Mouse (Mus musculus): ENCODE results near the gene St13.

The St13 gene

DNA sequence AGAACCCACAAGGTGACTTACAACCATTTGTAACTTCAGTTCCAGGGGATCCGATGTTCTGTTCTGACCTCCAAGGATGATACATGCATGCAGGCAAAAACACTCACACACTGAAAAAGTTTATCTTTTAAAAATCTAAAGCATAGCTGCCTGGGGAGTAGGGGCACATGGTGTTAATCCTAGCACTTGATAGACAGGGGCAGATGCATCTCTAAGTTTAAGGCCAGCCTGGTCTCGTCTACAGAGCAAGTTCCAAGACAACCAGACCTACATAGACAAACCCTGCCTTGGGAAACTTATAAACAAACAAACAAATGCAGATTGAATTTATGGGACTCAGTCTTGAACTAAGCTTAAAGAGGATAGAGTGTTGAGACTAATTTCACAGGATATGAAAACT lies 21.0 kb downstream of the St13 start:
- no peaks in the 10 kb centered on the region for H3K9me3 ChIP-seq (ENCODE audit: low read length)
- peaks cover 99% of the 10 kb centered on the region for H3K36me3 ChIP-seq (ENCODE audit: insufficient read depth, low read length)
- H3K4me3 ChIP-seq (replicated peaks; ENCODE audit: low read length) = no peak overlapping the region
- H3K4me1 ChIP-seq (replicated peaks; ENCODE audit: low read depth, low read length) = peaks cover 10% of the 10 kb centered on the region; the same call in 1 of the 2 replicates
- no peaks in the 10 kb centered on the region for H3K27me3 ChIP-seq (ENCODE audit: insufficient read depth, low read length)
- TF ChIP-seq POU5F1 (IDR thresholded peaks at IDR 0.05; ENCODE audit: borderline replicate concordance, low read length) (no peak), CTCF (conservative IDR thresholded peaks at IDR 0.05; ENCODE audit: low read length) (no peak)

DNA sequence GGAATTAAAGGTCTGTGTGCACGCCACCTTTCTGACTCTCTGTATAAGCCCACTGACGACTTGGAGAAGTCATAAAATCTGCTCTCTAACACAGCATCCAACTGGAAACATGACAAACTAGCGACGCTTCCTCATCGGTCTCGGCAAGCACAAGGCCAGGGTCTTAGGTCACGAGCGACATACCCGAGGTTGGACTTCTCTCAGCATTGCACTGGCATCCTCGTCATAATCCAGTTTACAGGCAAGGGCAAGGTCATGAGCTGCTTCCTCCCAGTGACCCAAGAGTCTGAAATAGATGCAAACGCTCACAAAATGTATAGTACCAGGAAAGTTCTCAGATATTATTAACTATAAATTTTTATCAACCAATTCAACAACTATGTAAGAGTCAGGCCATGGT lies 25.3 kb downstream of the St13 start:
- Histone ChIP-seq H3K27me3 (ENCODE audit: insufficient read depth, low read length) (no peaks in the 10 kb centered on the region), H3K4me1 (replicated peaks; ENCODE audit: low read depth, low read length) (peaks cover 41% of the 10 kb centered on the region), H3K9me3 (ENCODE audit: low read length) (no peaks in the 10 kb centered on the region), H3K4me3 (replicated peaks; ENCODE audit: low read length) (no peak overlapping the region), H3K36me3 (ENCODE audit: insufficient read depth, low read length) (peaks cover 98% of the 10 kb centered on the region)
- no peak for TF ChIP-seq POU5F1 (IDR thresholded peaks at IDR 0.05; ENCODE audit: borderline replicate concordance, low read length)
- no peak for TF ChIP-seq CTCF (conservative IDR thresholded peaks at IDR 0.05; ENCODE audit: low read length)
- TF ChIP-seq NANOG (IDR thresholded peaks at IDR 0.05; ENCODE audit: borderline replicate concordance, low read length) = no peak

DNA sequence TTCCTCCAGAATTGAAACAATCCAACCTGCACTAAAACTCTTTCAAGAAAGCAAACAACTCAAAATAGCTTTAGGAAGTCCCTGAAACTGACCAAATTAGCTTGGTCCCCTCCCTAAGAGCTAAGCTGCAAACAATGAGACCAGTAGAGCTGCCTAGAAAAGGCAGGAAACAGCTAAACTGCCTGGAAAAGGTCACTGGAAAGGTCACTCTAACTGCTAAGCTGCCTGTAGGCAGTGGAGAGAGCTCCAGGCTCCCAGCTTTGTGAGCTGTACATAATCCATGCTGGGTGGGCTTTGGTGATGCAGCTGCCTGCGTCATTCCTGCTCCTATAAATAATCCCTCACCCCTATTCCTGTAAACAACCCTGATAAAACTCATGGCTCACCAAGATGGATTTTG lies 29.5 kb downstream of the St13 start:
- Histone ChIP-seq H3K4me3 (replicated peaks; ENCODE audit: low read length) (no peak overlapping the region), H3K4me1 (replicated peaks; ENCODE audit: low read depth, low read length) (peaks cover 41% of the 10 kb centered on the region), H3K36me3 (ENCODE audit: insufficient read depth, low read length) (peaks cover 98% of the 10 kb centered on the region), H3K9me3 (ENCODE audit: low read length) (no peaks in the 10 kb centered on the region), H3K27me3 (ENCODE audit: insufficient read depth, low read length) (no peaks in the 10 kb centered on the region)
- TF ChIP-seq POU5F1 (IDR thresholded peaks at IDR 0.05; ENCODE audit: borderline replicate concordance, low read length) (no peak), NANOG (IDR thresholded peaks at IDR 0.05; ENCODE audit: borderline replicate concordance, low read length) (no peak), CTCF (conservative IDR thresholded peaks at IDR 0.05; ENCODE audit: low read length) (no peak)

DNA sequence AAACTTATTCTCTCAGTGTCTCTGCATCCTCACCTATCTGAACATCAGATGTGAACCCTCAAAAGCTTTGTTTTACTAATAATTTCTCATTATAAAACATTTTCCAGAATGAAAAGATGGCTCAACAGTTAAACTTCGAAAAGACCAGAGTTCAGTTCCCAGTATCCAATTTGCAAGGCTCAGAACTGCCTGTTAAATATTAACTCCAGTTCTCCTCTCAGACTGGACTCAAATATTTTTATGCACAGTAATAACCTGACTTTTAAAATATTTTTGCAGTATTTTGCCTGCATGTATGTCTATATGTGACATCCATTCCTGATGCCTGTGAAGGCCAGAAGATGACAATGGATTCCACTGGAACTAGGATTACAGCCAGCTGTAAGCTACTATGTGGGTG lies 31.3 kb downstream of the St13 start:
- Histone ChIP-seq H3K4me3 (replicated peaks; ENCODE audit: low read length) (no peak overlapping the region), H3K27me3 (ENCODE audit: insufficient read depth, low read length) (no peaks in the 10 kb centered on the region), H3K36me3 (ENCODE audit: insufficient read depth, low read length) (peaks cover 99% of the 10 kb centered on the region), H3K9me3 (ENCODE audit: low read length) (no peaks in the 10 kb centered on the region), H3K4me1 (replicated peaks; ENCODE audit: low read depth, low read length) (peaks cover 35% of the 10 kb centered on the region)
- TF ChIP-seq POU5F1 (IDR thresholded peaks at IDR 0.05; ENCODE audit: borderline replicate concordance, low read length) (no peak), NANOG (IDR thresholded peaks at IDR 0.05; ENCODE audit: borderline replicate concordance, low read length) (no peak), CTCF (conservative IDR thresholded peaks at IDR 0.05; ENCODE audit: low read length) (no peak)

DNA sequence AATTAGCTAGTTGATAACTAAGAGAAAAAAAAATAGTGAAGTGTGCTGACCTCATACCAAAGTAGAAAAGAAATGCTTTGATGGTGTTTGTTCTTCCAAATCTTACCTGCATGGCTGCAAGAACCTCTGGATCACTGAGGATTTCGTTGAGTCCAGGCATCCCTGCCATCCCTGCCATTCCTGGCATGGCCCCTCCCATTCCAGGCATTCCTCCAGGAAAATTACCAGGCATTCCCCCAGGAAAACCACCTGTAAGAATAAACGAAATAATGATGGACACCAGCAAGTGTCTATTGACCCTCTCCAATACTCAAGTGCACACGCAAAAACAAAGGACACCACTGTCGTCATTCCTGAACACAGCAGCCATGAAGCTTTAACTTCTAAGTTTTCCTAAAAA lies 33.6 kb downstream of the St13 start:
- Histone ChIP-seq H3K27me3 (ENCODE audit: insufficient read depth, low read length) (no peaks in the 10 kb centered on the region), H3K4me1 (replicated peaks; ENCODE audit: low read depth, low read length) (peaks cover 36% of the 10 kb centered on the region), H3K9me3 (ENCODE audit: low read length) (no peaks in the 10 kb centered on the region), H3K4me3 (replicated peaks; ENCODE audit: low read length) (no peak overlapping the region), H3K36me3 (ENCODE audit: insufficient read depth, low read length) (peaks cover 88% of the 10 kb centered on the region)
- TF ChIP-seq POU5F1 (IDR thresholded peaks at IDR 0.05; ENCODE audit: borderline replicate concordance, low read length) (no peak), CTCF (conservative IDR thresholded peaks at IDR 0.05; ENCODE audit: low read length) (no peak), NANOG (IDR thresholded peaks at IDR 0.05; ENCODE audit: borderline replicate concordance, low read length) (no peak)

DNA sequence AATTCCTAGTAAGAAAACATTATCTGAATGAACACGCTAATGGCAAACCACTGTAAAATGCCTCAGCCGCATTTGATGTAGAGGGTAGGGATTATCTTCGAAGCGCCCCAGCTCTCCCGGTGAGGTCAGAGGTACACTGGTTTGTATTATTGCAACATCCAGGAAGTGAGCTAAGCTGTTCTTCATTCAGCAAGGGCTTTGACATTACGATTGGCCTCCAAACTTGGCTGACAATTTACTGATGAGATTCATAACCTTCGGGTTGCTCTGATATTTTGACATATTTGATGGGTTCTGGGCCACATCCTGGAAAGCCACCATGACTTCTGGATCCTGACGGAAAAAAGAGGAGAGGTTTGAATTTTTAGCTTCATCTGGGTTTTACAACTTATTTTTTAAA lies 34.6 kb downstream of the St13 start:
- Histone ChIP-seq H3K4me1 (replicated peaks; ENCODE audit: low read depth, low read length) (peaks cover 31% of the 10 kb centered on the region), H3K27me3 (ENCODE audit: insufficient read depth, low read length) (no peaks in the 10 kb centered on the region), H3K4me3 (replicated peaks; ENCODE audit: low read length) (no peak overlapping the region), H3K9me3 (ENCODE audit: low read length) (no peaks in the 10 kb centered on the region), H3K36me3 (ENCODE audit: insufficient read depth, low read length) (peaks cover 78% of the 10 kb centered on the region)
- no peak for TF ChIP-seq NANOG (IDR thresholded peaks at IDR 0.05; ENCODE audit: borderline replicate concordance, low read length)
- TF ChIP-seq CTCF (conservative IDR thresholded peaks at IDR 0.05; ENCODE audit: low read length) = no peak
- TF ChIP-seq POU5F1 (IDR thresholded peaks at IDR 0.05; ENCODE audit: borderline replicate concordance, low read length) = no peak

DNA sequence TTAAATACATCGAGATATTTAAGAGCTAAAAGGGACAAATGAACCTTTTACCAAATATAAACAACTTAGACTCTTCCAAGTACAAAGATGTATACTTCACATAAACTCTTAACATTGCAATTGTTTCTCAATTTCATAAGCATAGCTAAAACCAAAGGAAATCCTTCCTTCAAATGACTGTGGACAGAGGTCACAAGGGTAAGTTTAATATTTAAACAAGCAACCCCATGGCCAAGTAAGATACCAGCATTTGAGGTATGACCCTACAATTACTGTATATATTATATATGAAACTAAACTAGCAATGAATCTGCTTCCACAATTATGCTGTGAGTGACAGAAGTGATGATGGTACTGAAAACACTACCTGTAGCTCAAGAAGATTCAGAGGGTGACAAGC lies 35.6 kb downstream of the St13 start:
- H3K36me3 ChIP-seq (ENCODE audit: insufficient read depth, low read length) = peaks cover 69% of the 10 kb centered on the region
- H3K27me3 ChIP-seq (ENCODE audit: insufficient read depth, low read length) = no peaks in the 10 kb centered on the region
- TF ChIP-seq CTCF (conservative IDR thresholded peaks at IDR 0.05; ENCODE audit: low read length) (no peak), NANOG (IDR thresholded peaks at IDR 0.05; ENCODE audit: borderline replicate concordance, low read length) (no peak), POU5F1 (IDR thresholded peaks at IDR 0.05; ENCODE audit: borderline replicate concordance, low read length) (no peak)
- peaks cover 33% of the 10 kb centered on the region for H3K4me1 ChIP-seq (replicated peaks; ENCODE audit: low read depth, low read length)
- no peak overlapping the region for H3K4me3 ChIP-seq (replicated peaks; ENCODE audit: low read length)
- no peaks in the 10 kb centered on the region for H3K9me3 ChIP-seq (ENCODE audit: low read length)

DNA sequence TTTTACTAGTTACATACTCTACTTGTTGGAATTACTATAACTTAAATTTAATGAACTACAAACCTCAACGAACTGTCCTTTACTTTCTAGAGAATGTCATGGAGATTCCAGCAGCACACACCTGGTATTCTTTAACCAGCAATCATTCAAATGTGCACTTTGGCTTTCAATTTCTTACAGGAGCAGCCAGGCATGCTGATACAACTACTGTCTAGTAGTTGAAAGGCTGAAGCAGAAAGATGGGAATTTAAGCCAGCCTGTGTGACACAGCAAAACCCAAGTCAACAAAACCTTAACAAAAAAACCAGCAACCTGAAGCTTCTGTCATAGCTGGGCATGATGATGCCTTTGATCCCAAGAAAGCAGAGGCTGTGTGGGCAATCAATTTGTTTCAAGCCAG lies 37.4 kb downstream of the St13 start:
- H3K4me1 ChIP-seq (replicated peaks; ENCODE audit: low read depth, low read length) = peaks cover 49% of the 10 kb centered on the region
- H3K36me3 ChIP-seq (ENCODE audit: insufficient read depth, low read length) = peaks cover 65% of the 10 kb centered on the region
- no peak for TF ChIP-seq CTCF (conservative IDR thresholded peaks at IDR 0.05; ENCODE audit: low read length)
- TF ChIP-seq NANOG (IDR thresholded peaks at IDR 0.05; ENCODE audit: borderline replicate concordance, low read length) = no peak
- no peak for TF ChIP-seq POU5F1 (IDR thresholded peaks at IDR 0.05; ENCODE audit: borderline replicate concordance, low read length)
- no peak overlapping the region for H3K4me3 ChIP-seq (replicated peaks; ENCODE audit: low read length)
- no peaks in the 10 kb centered on the region for H3K9me3 ChIP-seq (ENCODE audit: low read length)
- H3K27me3 ChIP-seq (ENCODE audit: insufficient read depth, low read length) = no peaks in the 10 kb centered on the region

DNA sequence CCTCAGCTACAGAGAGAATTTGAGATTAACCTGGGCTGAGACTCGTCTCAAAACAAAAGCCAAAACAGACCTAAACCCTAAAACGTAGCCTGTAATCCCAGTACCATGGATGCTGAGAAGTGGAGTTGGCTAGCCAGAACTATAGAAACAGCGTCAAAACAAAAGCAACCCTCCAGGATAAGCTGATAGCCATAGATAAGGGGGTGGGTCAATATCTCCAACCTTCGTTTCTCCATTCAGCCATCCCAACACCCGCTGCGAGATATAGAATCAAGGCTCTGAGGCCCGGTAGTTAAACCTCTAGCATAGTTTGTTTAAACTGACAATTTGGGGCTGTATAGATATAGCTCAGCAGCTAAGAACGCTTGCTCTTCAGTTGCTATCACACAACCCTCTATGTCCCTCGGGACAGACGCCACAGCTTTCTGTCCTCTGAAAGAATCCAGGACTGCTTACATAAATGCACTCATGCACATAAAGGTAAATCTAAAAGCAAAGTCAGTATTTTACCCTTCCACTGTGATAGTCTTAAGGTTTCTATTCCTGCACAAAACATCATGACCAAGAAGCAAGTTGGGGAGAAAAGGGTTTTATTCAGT lies 38.4 kb downstream of the St13 start:
- Histone ChIP-seq H3K4me3 (replicated peaks; ENCODE audit: low read length) (0 out of 2 replicates have a peak overlapping the region, but pooled peaks have one; percentile 91), H3K4me1 (replicated peaks; ENCODE audit: low read depth, low read length) (peaks cover 58% of the 10 kb centered on the region), H3K36me3 (ENCODE audit: insufficient read depth, low read length) (peaks cover 56% of the 10 kb centered on the region), H3K27me3 (ENCODE audit: insufficient read depth, low read length) (no peaks in the 10 kb centered on the region), H3K9me3 (ENCODE audit: low read length) (no peaks in the 10 kb centered on the region)
- no peak for TF ChIP-seq CTCF (conservative IDR thresholded peaks at IDR 0.05; ENCODE audit: low read length)
- no peak for TF ChIP-seq NANOG (IDR thresholded peaks at IDR 0.05; ENCODE audit: borderline replicate concordance, low read length)
- no peak for TF ChIP-seq POU5F1 (IDR thresholded peaks at IDR 0.05; ENCODE audit: borderline replicate concordance, low read length)
